Mouse (Mus musculus): ENCODE measurements at regions not wholly inside any gene's neighbourhood (a gene's known extent, or its start where the extent isn't known, plus 50 kb on each side); places are given as distances from the start of the nearest gene placed in this dataset.

GRCm38 (mm10) chr4:33793398-33793797 is 131.0 kb upstream of the Cnr1 start:
- DNase-seq (ENCODE audit: low spot score): no peak

GRCm38 (mm10) chr4:33795461-33795860 is 128.9 kb upstream of the Cnr1 start:
- DNase-seq (ENCODE audit: low spot score): no peak

- no peak for DNase-seq (ENCODE audit: low spot score)
Measured at GRCm38 (mm10) chr4:33797964-33798363, 126.4 kb upstream of the Cnr1 start.

- DNase-seq (ENCODE audit: low spot score): no peak
Measured at GRCm38 (mm10) chr4:33798654-33799053, 125.7 kb upstream of the Cnr1 start.

- no peak for DNase-seq (ENCODE audit: low spot score)
Measured at GRCm38 (mm10) chr4:33799110-33799509, 125.3 kb upstream of the Cnr1 start.

GRCm38 (mm10) chr4:33799831-33800230 is 124.6 kb upstream of the Cnr1 start:
- no peak for DNase-seq (ENCODE audit: low spot score)

GRCm38 (mm10) chr4:33812338-33812737 is 112.1 kb upstream of the Cnr1 start:
- DNase-seq (ENCODE audit: low spot score): no peak

GRCm38 (mm10) chr4:33823850-33824249 is 100.5 kb upstream of the Cnr1 start:
- no peak for DNase-seq (ENCODE audit: low spot score)

- no peak for DNase-seq (ENCODE audit: low spot score)
Measured at GRCm38 (mm10) chr4:33833134-33833533, 91.3 kb upstream of the Cnr1 start.

- no peak for DNase-seq (ENCODE audit: low spot score)
Measured at GRCm38 (mm10) chr4:33838436-33838835, 86.0 kb upstream of the Cnr1 start.

- DNase-seq (ENCODE audit: low spot score): no peak
Measured at GRCm38 (mm10) chr4:33840119-33840518, 84.3 kb upstream of the Cnr1 start.

- DNase-seq (ENCODE audit: low spot score): no peak
Measured at GRCm38 (mm10) chr4:33845611-33846395, 78.6 kb upstream of the Cnr1 start.

GRCm38 (mm10) chr4:33850249-33850648 is 74.1 kb upstream of the Cnr1 start:
- DNase-seq (ENCODE audit: low spot score): no peak

GRCm38 (mm10) chr4:33852294-33852693 is 72.1 kb upstream of the Cnr1 start:
- DNase-seq (ENCODE audit: low spot score): no peak

- DNase-seq (ENCODE audit: low spot score): no peak
Measured at GRCm38 (mm10) chr4:33855112-33855511, 69.3 kb upstream of the Cnr1 start.

GRCm38 (mm10) chr4:33867126-33867525 is 57.3 kb upstream of the Cnr1 start:
- DNase-seq (ENCODE audit: low spot score): no peak

- DNase-seq (ENCODE audit: low spot score): no peak
Measured at GRCm38 (mm10) chr4:33869317-33869716, 55.1 kb upstream of the Cnr1 start.

Data from spleen, adult 12 weeks (tissue).